Mouse (Mus musculus) small intestine, adult 2 months (tissue): Measurements from ENCODE around the gene Gtf2f2.
A peak's percentile ranks its signal among the peaks of the same experiment; 100 is the strongest.

Experiments used
- CTCF ChIP-seq: fragments of 200-500 bp; IDR thresholded peaks from 2 replicates; pipeline ENCODE4 v1.5.1; 2012; ENCODE audit warnings: low read depth, mild to moderate bottlenecking, control low read depth, inconsistent platforms, low read length, moderate library complexity, mixed read lengths; ENCODE audit not compliant: insufficient replicate concordance, insufficient read length; ENCODE audit errors: extremely low read depth
- POLR2A ChIP-seq: fragments of 200-500 bp; IDR thresholded peaks from 2 replicates; pipeline ENCODE4 v1.6.1; 2012; ENCODE audit warnings: low read depth, mild to moderate bottlenecking, control low read depth, inconsistent platforms, low read length, moderate library complexity

- TF ChIP-seq POLR2A (no peak), CTCF (peak; percentile 79)
Observed at GRCm38 (mm10) chr14:75899566-75899965, 111.1 kb downstream of the Gtf2f2 start.
